Mouse (Mus musculus) frontal cortex, postnatal 25 days (tissue): ENCODE measurements around the gene Arhgap9.

Experiments used
- DNase-seq, 2 experiments: peaks; one replicate each; pipeline ENCODE4 v3.0.0; 2022; ENCODE audit warnings: low spot score in 2 of 2

Arhgap9 gene

DNA sequence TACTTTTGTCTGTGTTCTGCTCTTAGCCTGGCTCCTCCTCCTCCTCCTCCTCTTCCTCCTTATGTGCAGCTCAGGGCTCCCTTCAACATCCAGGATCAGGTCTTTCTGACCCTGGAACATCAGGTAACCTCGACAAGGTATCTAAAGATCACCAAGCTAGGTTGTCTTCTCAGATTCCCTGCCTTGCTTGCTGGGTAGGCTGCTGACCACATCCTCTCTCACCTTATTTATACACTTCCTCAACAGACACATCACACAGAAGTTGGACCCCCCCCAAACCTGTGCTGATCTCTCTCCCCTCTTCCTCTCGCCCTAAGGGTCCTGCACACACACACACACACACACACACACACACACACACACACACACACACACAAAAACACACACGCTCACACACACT is at the start of gene Arhgap9:
Gene Arhgap9, plus strand, starts transcription at position 344 of the 400 bp plus-strand sequence.
- DNase-seq: no peak

DNA sequence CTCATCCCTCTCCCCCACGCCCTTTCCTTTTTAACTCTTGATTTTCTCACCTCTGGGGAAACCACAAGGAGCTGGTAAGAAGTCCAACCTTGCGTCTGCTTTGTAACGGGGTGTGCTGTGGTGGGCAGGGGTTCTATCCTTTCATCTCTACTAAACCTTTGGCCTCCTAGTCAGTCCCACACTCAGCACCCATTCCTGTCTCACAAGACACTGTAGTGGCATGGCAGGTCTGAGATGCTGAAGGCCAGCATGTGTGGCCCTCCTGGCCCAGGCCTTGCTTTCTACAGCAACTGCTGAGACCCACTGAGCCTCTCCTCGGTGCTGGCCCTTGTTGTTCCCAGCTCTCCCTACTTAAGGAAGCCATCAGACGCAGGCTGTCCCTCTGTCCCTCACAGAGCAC is 49.4 kb upstream of the Arhgap9 start:
- no peak for DNase-seq

DNA sequence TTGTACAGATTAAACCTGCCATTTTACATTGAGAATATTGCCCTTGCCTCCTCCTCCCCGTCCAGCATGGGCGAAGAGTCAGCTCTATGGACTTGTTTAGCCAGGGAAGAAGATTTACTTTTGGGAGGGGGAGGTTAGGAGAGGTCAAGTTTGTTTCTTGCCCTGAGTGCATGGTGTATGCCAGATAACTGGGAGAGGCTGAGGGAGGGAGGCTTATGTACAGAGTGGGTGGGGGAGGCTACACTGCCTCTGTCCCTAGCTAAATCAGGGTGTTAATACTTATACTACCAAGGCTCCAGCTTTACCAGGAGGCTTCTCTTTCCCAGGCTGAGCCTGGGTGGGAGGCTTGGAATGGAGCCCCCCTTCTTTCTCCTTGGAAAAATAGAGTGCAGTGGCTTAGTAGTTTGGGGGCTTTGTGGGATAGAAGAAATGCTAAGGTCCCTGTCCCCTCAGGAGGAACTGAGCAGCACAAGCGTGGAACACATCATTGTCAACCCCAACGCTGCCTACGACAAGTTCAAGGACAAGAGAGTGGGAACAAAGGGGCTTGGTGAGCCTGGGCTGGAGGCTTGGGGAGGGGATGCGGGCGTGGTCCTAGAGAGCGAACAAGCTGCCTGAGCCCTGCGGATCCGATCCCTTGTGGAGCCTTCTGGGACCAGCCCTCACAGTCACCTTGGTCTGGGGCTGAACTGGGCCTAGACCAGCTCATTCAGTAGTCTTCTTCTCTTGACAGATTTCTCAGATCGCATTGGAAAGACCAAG is 47.3 kb upstream of the Arhgap9 start:
- no peak for DNase-seq

DNA sequence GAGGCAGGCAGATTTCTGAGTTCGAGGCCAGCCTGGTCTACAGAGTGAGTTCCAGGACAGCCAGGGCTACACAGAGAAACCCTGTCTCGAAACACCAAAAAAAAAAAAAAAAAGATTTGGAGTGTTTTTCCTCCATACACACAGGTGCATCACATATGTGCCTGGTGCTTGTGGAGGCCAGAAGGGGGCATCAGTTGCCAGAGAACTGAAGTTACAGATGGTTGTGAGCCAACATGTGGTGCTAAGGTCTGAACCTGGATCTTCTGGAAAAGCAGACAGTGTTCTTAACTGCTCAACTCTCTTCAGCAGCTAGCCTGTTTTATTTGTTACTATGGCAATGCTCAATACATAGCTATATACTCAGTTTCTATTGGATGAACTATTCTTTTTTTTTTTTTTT is 42.0 kb upstream of the Arhgap9 start:
- DNase-seq: no peak

DNA sequence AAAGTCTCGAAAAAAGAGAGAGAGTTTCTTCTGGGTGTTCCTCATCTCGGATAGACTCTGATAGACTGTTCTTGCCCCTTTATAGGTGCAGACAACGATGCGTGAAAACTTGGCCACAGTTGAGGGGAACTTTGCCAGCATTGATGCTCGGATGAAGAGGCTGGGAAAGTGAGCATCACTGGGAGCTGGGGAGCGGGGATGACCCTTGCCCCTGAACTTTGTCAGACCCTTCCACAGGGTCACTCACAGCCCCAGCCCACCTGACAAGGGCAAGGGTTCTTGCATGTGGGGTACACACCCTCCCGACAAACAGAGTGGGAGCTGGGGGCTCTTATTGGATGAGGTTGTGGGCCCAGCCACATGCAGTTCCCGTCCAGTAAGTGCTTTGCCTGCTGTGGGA is 40.4 kb upstream of the Arhgap9 start:
- DNase-seq: no peak

DNA sequence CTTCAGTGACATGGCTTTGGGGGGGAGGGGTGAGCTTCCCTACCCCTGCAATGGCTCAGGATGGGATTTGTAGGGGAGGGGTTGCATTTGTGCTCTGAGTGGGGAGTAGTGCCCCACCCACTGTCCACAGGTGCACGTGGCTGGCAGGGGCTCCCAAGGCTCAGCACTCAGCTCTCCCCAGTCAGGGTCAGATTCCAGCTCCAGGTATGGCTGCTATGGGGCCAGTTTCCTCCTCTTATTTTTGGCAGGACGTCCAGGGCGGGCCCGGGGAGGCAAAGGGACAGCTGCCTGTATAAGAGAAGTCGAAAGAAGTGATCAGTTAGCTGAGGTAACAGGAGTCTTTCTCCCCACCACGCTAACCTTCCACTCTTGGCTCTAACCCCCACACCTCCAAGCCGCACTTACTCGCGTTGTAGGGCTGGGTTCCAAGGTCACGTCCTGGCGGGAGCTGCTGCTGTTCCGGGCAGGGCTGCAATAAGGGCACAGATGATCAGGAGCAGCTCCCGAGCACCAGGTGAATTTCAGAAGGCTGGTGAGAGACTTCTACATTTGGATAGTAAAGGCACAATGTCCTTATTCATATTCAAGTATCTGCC is 39.0 kb upstream of the Arhgap9 start:
- no peak for DNase-seq

DNA sequence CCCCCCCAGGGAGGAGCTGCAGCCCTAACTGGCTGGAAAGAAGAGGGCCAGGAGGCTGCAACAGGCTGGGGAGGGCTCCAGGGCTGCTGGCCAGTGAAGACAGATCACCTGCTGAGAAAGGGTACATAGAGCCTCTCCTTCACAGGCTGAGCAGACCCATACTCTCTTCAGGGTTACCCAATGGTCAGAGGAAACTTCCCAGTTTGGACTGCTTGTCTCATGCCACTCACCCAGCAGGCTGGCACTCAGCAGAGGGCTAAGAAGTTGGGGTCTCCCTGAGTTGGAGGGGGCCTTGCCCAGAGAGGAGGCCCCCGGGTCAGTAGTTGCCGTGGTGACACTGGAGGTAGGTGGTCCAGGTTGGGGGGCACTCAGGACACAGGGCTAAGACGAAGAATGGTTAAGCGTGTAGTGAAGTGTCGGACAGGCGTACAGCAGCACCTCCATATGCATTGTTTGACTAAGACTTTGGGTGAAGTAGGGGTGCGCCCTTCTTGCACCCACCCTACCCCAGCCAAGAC is 37.6 kb upstream of the Arhgap9 start:
- DNase-seq: no peak

DNA sequence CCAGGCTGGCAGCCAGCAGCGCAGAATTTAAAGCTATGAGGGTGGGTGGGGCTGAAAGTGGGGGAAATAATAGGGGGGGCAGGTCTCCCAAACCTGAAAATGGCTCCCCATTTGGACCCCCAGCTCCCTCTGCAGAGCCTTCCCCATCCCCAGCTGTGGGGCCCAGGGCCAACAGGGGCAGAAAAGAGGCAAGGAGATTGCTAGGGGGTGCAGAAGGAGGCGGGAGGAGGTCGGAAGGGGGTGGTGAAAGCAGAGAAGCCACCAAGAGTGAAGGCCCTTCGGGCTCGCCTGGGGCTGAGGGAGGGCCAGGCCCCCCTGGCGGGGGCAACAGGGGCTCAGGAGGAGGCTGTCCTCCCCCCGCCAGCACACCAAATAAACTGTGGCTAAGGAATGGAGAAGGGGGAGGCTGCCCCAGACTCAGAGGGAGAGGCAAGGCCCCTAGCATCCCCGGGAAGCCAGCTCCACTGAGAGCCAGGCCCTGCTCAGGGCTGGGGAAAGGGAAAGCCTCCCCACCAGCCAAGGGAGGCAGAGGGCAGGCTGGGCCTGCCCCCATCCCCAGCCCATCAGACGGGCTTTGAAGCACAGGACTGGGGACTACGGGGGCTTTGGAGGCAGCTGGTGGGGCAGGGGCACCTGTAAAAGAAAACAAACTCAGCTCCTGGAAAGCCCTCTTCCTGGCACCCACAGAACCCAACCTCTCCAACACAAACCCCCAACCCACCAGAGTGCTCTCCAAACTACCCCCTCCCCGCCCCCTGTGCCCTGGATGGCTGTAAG is 36.9 kb upstream of the Arhgap9 start:
- DNase-seq: no peak

DNA sequence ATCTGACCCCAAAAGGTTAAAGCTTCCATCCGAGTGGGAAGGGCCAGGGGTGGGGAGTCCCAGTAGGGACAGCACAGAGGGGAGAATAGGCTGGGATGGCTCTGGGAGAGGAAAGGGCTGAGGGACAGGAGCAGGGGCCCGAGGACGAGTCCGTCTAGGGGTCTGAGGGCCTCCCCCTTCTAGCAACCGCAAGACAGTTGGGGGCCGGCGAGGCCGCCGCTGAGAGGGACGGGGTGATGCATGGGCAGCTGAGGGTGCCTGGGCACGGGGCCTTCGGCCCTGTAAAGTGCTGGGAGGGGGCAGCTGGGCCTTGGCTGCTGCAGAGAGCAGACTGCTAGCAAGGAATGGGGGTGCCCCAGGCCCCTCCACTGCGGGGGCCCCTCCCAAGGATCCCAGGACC is 36.1 kb upstream of the Arhgap9 start:
- no peak for DNase-seq

DNA sequence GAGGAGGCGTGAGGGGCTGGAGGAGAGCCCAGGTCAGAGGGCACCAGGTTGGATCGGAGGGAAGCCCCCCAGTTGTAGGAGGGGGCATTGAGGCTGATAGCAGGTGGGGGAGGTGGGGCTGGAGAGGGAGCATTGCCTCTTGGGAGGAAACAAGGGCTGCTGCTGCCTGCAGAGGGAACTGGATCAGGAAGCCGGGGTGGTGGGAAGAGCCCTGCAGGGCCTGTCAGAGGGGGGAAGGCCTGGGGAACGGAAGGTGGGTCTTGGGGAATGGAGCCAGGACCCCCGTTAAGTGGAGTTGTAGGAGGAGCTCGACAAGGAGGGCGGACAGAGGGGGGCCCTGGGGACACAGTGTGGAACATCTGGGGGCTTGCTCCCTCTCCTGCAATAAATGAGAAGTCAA is 35.6 kb upstream of the Arhgap9 start:
- DNase-seq: no peak

DNA sequence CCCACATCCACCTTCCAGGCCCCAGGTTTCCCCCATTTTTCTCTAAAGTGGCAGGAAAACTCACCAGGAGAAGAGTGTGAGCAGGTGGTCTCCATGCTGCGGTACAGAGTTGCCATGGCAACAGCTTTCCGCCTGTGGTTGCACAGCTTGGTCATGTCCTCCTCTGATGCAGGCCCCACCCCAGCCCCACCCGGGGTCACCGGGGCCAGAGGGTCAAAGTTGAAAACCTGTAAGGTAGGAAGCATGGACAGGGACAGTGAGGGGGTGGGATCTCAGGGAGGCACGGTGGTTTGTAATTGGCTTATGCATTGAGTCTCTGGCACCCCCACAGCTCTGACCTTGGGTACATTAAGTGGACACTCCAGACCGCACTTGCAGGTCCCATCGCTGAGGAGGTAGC is 35.0 kb upstream of the Arhgap9 start:
- DNase-seq: no peak

DNA sequence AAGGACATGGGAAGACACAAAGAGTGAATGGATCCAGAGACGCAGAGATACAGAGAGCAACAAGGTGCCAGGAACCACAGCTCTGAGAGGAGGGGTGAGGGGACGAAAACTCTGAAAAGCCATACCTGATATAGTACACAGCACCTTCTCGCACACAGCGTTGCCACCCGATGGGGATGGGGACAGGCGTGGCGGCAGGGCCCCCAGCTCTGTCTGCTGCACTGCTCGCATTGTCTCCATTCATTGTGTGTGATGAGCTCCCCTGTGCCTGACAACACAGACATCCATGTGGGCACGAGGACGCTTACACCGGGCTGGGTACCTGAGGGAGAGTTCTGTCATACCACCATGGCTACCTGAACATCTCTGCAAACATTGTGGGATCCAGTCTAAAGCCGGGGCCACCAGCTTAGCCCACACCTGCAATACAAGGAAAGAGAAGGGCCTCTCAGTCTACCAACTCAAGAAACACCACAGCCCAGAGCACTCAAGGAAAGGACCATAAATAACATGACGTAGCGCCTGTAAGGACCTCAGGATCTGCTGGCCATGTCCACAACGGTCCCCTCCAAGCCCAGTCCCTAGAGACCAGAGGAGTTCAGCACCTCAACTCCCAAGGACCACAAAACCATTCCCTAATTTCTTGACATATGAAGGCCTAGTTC is 34.4 kb upstream of the Arhgap9 start:
- DNase-seq: no peak

DNA sequence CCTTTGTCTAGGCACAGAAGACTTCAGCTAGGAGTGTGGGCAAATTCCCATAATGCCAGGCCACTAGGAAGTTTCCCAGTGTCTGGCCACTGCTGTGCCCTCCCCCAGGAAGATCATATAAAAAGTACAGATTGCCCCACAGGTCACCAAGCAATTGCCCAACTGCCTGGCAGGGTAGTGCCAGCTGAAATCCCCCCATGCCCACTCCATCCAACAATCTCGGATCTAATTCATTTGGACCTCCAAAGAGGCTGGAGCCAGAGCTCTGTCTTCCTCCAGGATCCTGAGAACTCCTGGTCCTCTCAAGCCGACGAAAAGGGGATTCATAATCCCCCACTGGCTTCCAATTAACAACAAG is 33.8 kb upstream of the Arhgap9 start:
- DNase-seq: no peak

DNA sequence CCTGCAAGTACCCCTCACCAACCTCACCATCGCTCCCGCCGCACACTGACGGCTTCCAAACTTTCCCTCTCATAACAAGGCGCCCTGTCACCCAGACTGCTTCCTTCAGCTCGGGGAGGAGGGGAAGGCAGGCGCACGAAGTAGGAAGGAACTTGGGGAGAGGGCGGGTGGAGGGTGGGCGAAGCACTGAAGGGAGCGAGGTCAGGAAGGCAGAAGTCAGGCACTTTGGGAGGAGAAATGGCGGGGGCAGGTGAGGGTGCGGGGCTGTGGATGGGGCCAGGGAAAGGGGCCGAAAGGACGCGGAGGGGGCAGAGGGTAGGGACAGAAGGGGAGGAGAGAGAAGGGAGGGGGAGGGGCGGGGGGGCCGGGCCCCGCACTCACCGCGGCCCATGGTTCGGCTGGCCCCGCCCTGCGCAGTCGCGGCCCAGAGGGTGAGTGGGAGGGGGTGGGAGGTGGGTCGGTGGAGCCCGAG is 33.4 kb upstream of the Arhgap9 start:
- DNase-seq: no peak

DNA sequence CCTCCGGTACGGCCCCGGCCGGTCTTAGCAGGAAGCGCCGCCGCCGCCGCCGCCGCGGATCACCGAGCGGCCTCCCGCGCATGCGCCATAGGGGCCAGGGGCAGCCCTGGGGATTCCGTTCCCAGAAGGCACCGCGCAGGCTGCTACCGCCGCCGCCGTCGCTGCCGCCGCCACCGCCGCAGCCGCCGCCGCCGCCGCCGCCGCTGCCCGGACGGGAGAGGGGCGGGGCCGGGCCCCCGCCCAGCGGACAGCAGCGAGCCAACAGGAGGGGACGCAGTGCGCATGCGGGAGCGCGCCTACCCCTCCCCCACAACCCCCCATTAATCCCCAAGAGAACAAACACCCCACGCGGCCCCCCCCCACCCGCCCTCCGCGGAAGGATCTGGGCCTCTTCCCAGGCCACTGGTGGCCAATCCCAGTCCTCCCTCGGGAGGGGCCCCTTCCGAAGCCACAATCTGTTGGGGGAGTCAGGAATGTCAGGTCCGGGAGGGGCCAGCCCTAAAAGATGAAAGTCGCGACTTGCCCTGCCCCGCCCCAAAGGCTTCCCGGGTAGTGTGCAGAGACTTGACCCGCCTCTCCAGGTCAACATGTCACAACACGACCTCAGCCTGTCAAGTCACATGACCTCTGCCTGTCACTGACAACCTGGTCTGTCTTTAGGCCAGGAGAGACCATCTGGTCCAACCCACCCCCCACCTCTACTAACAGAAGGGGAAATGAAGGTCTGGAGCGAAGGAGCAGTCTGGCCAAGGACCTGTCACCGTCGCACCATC is 32.8 kb upstream of the Arhgap9 start, which contains the start of gene Mbd6:
Gene Mbd6, minus strand, starts transcription at position 219 of the 773 bp plus-strand sequence.
- DNase-seq: peak; percentile 65 to 73

DNA sequence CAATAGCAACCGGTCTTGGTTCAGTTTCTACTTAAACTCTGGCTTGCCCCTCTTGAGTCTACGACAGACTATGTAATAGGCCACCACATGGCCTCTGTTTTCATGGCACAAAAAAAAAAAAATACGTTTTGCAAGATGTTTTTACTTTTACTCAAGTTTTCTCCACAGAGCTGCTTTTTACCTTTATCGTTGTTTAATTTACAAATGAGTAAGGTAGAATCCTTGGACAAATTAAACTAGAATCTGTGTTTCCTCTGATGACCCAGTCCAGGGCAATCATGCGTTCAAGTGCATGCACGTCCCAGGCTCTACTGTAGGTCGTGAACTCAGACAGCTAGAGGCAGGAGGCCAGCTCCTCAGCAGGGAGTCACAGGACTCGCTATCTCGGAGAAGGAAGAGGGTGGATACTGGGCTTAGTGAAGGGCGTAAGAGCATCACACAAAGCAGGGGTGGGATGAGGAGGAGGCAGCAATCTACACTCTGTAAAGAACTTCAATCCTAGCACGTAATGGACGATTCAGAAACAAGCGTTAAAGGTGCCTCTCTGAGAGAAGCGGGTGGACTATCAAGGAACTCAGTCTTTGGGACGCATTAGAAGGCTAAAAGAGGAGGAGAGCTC is 32.1 kb upstream of the Arhgap9 start:
- DNase-seq: no peak

DNA sequence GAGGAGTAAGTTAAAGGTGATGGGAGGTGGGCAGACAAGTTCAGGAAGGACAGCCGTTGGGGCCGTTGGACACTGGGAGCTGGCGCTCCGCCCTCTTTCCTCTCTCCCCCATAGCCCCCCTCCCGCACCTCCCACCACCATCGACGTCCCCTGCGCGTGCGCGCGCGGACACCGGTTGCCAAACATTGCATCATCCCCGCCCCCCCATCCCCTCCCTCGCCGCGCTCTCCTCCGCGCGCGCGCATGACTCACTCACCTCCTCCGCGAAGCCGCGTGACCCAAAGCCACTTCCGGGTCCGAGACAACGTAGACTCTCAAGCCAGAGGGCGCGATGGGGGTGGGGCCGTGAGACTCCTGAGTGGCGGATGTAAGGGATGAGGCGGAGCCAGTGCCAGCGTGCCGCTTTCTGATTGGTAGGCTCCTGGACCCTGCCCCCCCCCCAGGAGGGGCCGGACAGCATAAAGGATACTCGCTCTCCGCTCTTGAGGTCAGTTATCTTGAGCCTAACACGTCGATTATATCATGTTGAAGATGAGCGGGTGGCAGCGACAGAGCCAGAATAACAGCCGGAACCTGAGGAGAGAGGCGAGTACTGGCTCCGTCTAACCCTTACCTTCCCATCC is 31.3 kb upstream of the Arhgap9 start:
- peak; percentile 99 for DNase-seq

DNA sequence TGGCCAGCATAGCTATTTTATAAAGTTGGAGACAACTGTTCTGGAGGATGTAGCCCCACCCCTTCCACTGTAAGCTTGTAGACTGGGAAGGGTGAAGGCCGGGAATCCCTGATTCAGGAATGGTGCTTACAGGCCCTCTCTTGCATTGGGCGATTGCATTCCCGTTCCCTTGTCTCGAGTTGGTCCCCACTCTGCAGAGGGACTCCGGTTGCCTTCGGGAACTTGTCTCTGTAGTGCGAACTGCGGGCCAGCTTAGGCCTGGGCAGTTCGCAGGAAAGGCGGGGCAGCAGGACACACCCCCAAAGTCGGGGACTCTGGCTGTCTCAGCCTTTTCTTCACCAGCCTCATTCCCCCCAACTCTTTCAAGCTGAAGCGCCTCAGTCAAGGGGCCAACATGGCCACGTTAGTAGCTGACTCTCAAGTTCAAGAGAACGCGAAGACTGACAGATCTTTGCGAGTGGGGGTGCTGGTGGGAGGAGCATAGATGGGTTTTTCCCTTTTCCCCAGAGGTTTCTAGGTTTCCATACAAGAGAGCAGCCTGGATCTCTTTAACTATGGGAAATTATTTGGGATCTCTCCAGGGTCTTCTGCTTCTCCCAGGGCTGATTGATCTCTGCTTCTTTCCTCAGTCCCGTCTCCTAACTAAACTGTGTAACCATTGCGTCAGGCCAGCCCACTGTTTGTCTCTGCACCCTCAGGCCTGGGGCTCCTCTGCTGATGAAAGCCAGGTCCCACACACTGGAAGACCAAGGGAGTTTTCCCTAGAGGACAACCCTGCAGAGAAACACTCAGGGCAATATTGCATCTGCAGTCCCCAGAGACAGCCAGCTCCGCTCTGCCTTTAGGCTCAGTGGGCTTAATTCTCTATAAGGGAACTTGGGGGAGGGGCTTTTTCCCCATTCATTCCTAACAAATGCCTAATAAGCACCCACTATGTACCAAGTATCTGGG is 30.6 kb upstream of the Arhgap9 start:
- no peak for DNase-seq
